Comparison of ENCODE assay signal across 8 mouse cellular contexts in genomic region chr7:138847316-138848027, GRCm38 (mm10). TPM values are rescaled to one million over a fixed set of nuclear protein-coding genes. Genes with fewer than 3 reads are reported as not detected.
DNase-seq lines count a peak whose midpoint lies in the region; ATAC-seq and TF ChIP-seq lines count a peak whose summit lies in the region.

No protein-coding gene starts in this region.

- no peaks in the 10 kb centered on the region for H3K27me3 ChIP-seq in embryonic facial prominence, embryonic 11.5 days (ENCODE audit: control insufficient read depth, insufficient read depth, low read length)
- H3K27me3 ChIP-seq in intestine, postnatal 0 days (replicated peaks; ENCODE audit: control insufficient read depth, insufficient read depth, low read length) = no peaks in the 10 kb centered on the region

- peak overlapping the region; percentile 83 for H3K4me3 ChIP-seq in lung, adult 2 months (replicated peaks; ENCODE audit: extremely low read depth, low read depth, low read length)
- H3K4me3 ChIP-seq in embryonic facial prominence, embryonic 11.5 days (ENCODE audit: low read depth, low read length) = peak overlapping the region; percentile 99
- peak overlapping the region; percentile 98 for H3K4me3 ChIP-seq in intestine, postnatal 0 days (ENCODE audit: low read depth, low read length)
- peak overlapping the region; percentile 84 for H3K4me3 ChIP-seq in olfactory bulb, adult 2 months (ENCODE audit: insufficient read depth, low read depth, low read length)

- no peaks in the 10 kb centered on the region; the same call in 1 of the 2 replicates for H3K36me3 ChIP-seq in embryonic facial prominence, embryonic 11.5 days (replicated peaks; ENCODE audit: control insufficient read depth, insufficient read depth, low read depth, low read length)
- 0 out of 2 replicates have a peak, but pooled peaks cover 10% of the 10 kb centered on the region for H3K36me3 ChIP-seq in intestine, postnatal 0 days (ENCODE audit: control insufficient read depth, insufficient read depth)

- H3K9me3 ChIP-seq in embryonic facial prominence, embryonic 11.5 days (replicated peaks; ENCODE audit: control insufficient read depth, low read length) = no peaks in the 10 kb centered on the region
- no peaks in the 10 kb centered on the region for H3K9me3 ChIP-seq in intestine, postnatal 0 days (ENCODE audit: control insufficient read depth)

- no peak for TF ChIP-seq POLR2A in lung, adult 2 months (IDR thresholded peaks at IDR 0.05; ENCODE audit: borderline replicate concordance, extremely low read depth, low read depth, low read length)
- TF ChIP-seq POLR2A in olfactory bulb, adult 2 months (IDR thresholded peaks at IDR 0.05; ENCODE audit: insufficient read depth, low read depth, low read length) = no peak

- no peak for TF ChIP-seq CTCF in lung, adult 2 months (IDR thresholded peaks at IDR 0.05; ENCODE audit: insufficient read depth, low read length)
- no peak for TF ChIP-seq CTCF in intestine, postnatal 0 days (IDR thresholded peaks at IDR 0.05; ENCODE audit: low read depth)
- no peak for TF ChIP-seq CTCF in olfactory bulb, adult 2 months (IDR thresholded peaks at IDR 0.05; ENCODE audit: insufficient read depth, low read depth, low read length)

- DNase-seq in lung, adult 2 months = no peak
- no peak for DNase-seq in lung, postnatal 10 days
- no peak for DNase-seq in embryonic facial prominence, embryonic 11.5 days (ENCODE audit: low spot score)
- no peak for DNase-seq in layer of hippocampus, postnatal 36 days
- no peak for DNase-seq in left cerebral cortex, postnatal 10 days (ENCODE audit: extremely low spot score in 1 of 2, low spot score in 2 of 2)

- H3K4me2 ChIP-seq in embryonic facial prominence, embryonic 11.5 days (ENCODE audit: low read depth, low read length) = peak overlapping the region; percentile 83
- H3K4me2 ChIP-seq in intestine, postnatal 0 days (replicated peaks; ENCODE audit: low read depth) = peak overlapping the region; percentile 86

- ATAC-seq in embryonic facial prominence, embryonic 11.5 days (replicated peaks; ENCODE audit: insufficient number of reproducible peaks, low FRiP score, low TSS enrichment, low read depth) = no peak
- no peak for ATAC-seq in intestine, postnatal 0 days
- no peak for ATAC-seq in granulocyte monocyte progenitor cell, adult 5-6 weeks (replicated peaks; ENCODE audit: poor library complexity, severe bottlenecking)

- H3K4me1 ChIP-seq in lung, adult 2 months (ENCODE audit: control insufficient read depth, insufficient read depth, low read length) = peaks cover 16% of the 10 kb centered on the region
- H3K4me1 ChIP-seq in embryonic facial prominence, embryonic 11.5 days (ENCODE audit: control insufficient read depth, insufficient read depth, low read length) = no peaks in the 10 kb centered on the region
- H3K4me1 ChIP-seq in intestine, postnatal 0 days (replicated peaks; ENCODE audit: control insufficient read depth, insufficient read depth, low read length) = peaks cover 14% of the 10 kb centered on the region
- peaks cover 22% of the 10 kb centered on the region for H3K4me1 ChIP-seq in olfactory bulb, adult 2 months (ENCODE audit: control insufficient read depth, insufficient read depth, low read length)

- no peak overlapping the region for H3K27ac ChIP-seq in embryonic facial prominence, embryonic 11.5 days (replicated peaks; ENCODE audit: low read depth, low read length)
- H3K27ac ChIP-seq in intestine, postnatal 0 days (ENCODE audit: low read depth, low read length) = 0 out of 2 replicates have a peak overlapping the region, but pooled peaks have one; percentile 28
- no peak overlapping the region for H3K27ac ChIP-seq in olfactory bulb, adult 2 months (ENCODE audit: insufficient read depth, low read depth, low read length)

- peak overlapping the region; percentile 98 for H3K9ac ChIP-seq in embryonic facial prominence, embryonic 11.5 days (replicated peaks; ENCODE audit: low read length)
- peak overlapping the region; percentile 96 for H3K9ac ChIP-seq in intestine, postnatal 0 days (ENCODE audit: low read depth, low read length)

- WGBS in lung, adult 2 months = 21% methylated on average over 13 of the region's 13 CpGs
- WGBS in embryonic facial prominence, embryonic 11.5 days = 51% methylated on average over 13 of the region's 13 CpGs
- 27% methylated on average over 13 of the region's 13 CpGs for WGBS in intestine, postnatal 0 days
- WGBS in olfactory bulb, adult 2 months = 20% methylated on average over 13 of the region's 13 CpGs

- intact Hi-C loops in left cerebral cortex, postnatal 10 days (cut with DNase I) = no loop called here

RNA-seq across cellular contexts. Expression of gene Mapk1ip1, which starts 1.4 kb away (rescaled TPM):
- polyA plus RNA-seq in lung, adult 2 months (2012; rRNA removed) = 50.6 and 51.8 TPM in 2 replicates
- polyA plus RNA-seq in embryonic facial prominence, embryonic 11.5 days (2014; fragmentation: Nextera tagmentation; extraction: Ambion mirVana) = 12.4 and 13.6 TPM in 2 replicates
- 10.5 and 11.7 TPM in 2 replicates for polyA plus RNA-seq in intestine, postnatal 0 days (2015; fragmentation: Nextera tagmentation; extraction: Ambion mirVana)
- not detected in 2 replicates for polyA plus RNA-seq in olfactory bulb, adult 2 months (2012; ENCODE audit: insufficient read depth, insufficient read length, low replicate concordance, missing spikeins)
- 10 to 100 TPM; 45.5 to 51.6 TPM for total RNA-seq in layer of hippocampus, postnatal 36 days (2021)
- 10 to 100 TPM; 31.2 to 32.1 TPM for total RNA-seq in left cerebral cortex, postnatal 10 days (2021)
- 22.2 and 24.3 TPM in 2 replicates for total RNA-seq in granulocyte monocyte progenitor cell, adult 5-6 weeks (2014; fragmentation: Nextera tagmentation)
- 4.6 and 8.6 TPM in 2 replicates for total RNA-seq in granulocyte monocyte progenitor cell, adult 5-6 weeks (2017)

RNA-seq across cellular contexts. Expression of gene Ppp2r2d, which starts 1.6 kb away (rescaled TPM):
- 15.3 and 19.3 TPM in 2 replicates for polyA plus RNA-seq in lung, adult 2 months (2012; rRNA removed)
- 64.5 and 72.0 TPM in 2 replicates for polyA plus RNA-seq in embryonic facial prominence, embryonic 11.5 days (2014; fragmentation: Nextera tagmentation; extraction: Ambion mirVana)
- polyA plus RNA-seq in intestine, postnatal 0 days (2015; fragmentation: Nextera tagmentation; extraction: Ambion mirVana) = 24.9 and 27.2 TPM in 2 replicates
- polyA plus RNA-seq in olfactory bulb, adult 2 months (2012; ENCODE audit: insufficient read depth, insufficient read length, low replicate concordance, missing spikeins) = not detected in 2 replicates
- 10 to 100 TPM; 62.9 to 64.2 TPM for total RNA-seq in layer of hippocampus, postnatal 36 days (2021)
- 10 to 100 TPM; 92.2 to 92.6 TPM for total RNA-seq in left cerebral cortex, postnatal 10 days (2021)
- total RNA-seq in granulocyte monocyte progenitor cell, adult 5-6 weeks (2014; fragmentation: Nextera tagmentation) = 19.8 and 26.9 TPM in 2 replicates
- 29.8 and 41.5 TPM in 2 replicates for total RNA-seq in granulocyte monocyte progenitor cell, adult 5-6 weeks (2017)
